Mouse (Mus musculus) spleen, adult 2 months (tissue): Measurements from ENCODE around the gene Trem2. TPM values are rescaled to one million over a fixed set of nuclear protein-coding genes. Genes with fewer than 3 reads are reported as not detected.

Experiments used
- DNase-seq, 2 experiments: peaks; one replicate each; pipeline versions ENCODE4 v3.0.0 to v3.0.0-alpha.2; 2012 to 2021; ENCODE audit warnings: low spot score in 2 of 2, low read depth in 1 of 2
- H3K27ac ChIP-seq: fragments of 200-500 bp; 2 replicates; pipeline ENCODE4 v1.5.1; 2012; ENCODE audit warnings: low read length, inconsistent platforms; ENCODE audit not compliant: insufficient read depth
- H3K27me3 ChIP-seq: fragments of 200-500 bp; 2 replicates; pipeline ENCODE4 v1.6.1; 2012; ENCODE audit warnings: mild to moderate bottlenecking, moderate library complexity, low read length, inconsistent platforms; ENCODE audit not compliant: control insufficient read depth, insufficient read depth
- H3K36me3 ChIP-seq: fragments of 200-500 bp; 2 replicates; pipeline ENCODE4 v1.6.1; 2012; ENCODE audit warnings: mild to moderate bottlenecking, low read length, inconsistent platforms; ENCODE audit not compliant: control insufficient read depth, insufficient read depth
- H3K4me1 ChIP-seq: fragments of 200-500 bp; 2 replicates; pipeline ENCODE4 v1.6.1; 2011; ENCODE audit warnings: inconsistent platforms; ENCODE audit not compliant: control insufficient read depth, insufficient read depth, insufficient read length
- H3K4me3 ChIP-seq: fragments of 200-500 bp; 2 replicates; pipeline ENCODE4 v1.5.1; 2011; ENCODE audit warnings: mild to moderate bottlenecking, inconsistent platforms; ENCODE audit not compliant: insufficient read depth, insufficient read length; ENCODE audit errors: extremely low read depth
- CTCF ChIP-seq: fragments of 200-500 bp; IDR thresholded peaks from 2 replicates; pipeline ENCODE4 v1.5.1; 2011; ENCODE audit warnings: mild to moderate bottlenecking, inconsistent platforms; ENCODE audit not compliant: insufficient read depth, insufficient read length, insufficient replicate concordance; ENCODE audit errors: extremely low read depth
- POLR2A ChIP-seq: fragments of 200-500 bp; IDR thresholded peaks from 2 replicates; pipeline ENCODE4 v1.6.1; 2011; ENCODE audit warnings: low read depth, low read length, inconsistent platforms
- WGBS: fragments of 180-500 bp; shearing (Covaris S2); methylation state at CpG from one replicate; pipeline ENCODE4 v1.1.7; 2018; 5-methylcytosine and 5-hydroxymethylcytosine counted together
- polyA plus RNA-seq: library from polyadenylated mRNA; depleted of rRNA; stranded (reverse); fragments of >200 nt; gene quantifications from 2 replicates; pipeline ENCODE4 v1.2.3, GENCODE M21; 2012

Gene Trem2
- polyA plus RNA-seq, 1 experiment = 1.0 TPM

DNA sequence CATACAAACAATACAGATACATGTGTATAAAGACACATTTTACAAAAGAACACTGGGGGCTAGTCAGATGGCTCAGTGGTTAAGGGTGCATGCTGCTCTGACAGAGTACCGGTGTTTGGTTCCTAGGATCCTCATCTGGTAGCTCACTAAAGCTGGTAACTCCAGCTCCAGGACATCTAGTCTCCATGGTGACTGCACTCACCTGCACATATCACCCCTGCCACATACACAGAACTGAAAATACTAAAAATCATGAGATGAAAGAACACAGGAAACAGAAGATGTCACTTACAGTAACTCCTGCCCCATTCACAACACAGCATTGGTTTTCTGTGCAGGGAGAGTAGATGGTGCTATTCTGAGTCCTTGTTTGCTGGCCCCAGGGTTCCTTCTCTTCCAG is 27.5 kb upstream of the Trem2 start:
- H3K27ac ChIP-seq = no peak overlapping the region
- peaks cover 13% of the 10 kb centered on the region for H3K4me1 ChIP-seq
- DNase-seq = no peak
- no peak overlapping the region for H3K4me3 ChIP-seq
- TF ChIP-seq POLR2A (no peak), CTCF (no peak)
- WGBS = 82% methylated on average over 1 of the region's 1 CpGs
- H3K36me3 ChIP-seq = no peaks in the 10 kb centered on the region
- no peaks in the 10 kb centered on the region for H3K27me3 ChIP-seq

GRCm38 (mm10) chr17:48321279-48321678 is 24.9 kb upstream of the Trem2 start:
- DNase-seq = no peak
- no peak overlapping the region for H3K27ac ChIP-seq
- H3K27me3 ChIP-seq = no peaks in the 10 kb centered on the region
- no peaks in the 10 kb centered on the region for H3K36me3 ChIP-seq
- TF ChIP-seq POLR2A (no peak), CTCF (no peak)
- peaks cover 16% of the 10 kb centered on the region for H3K4me1 ChIP-seq
- no peak overlapping the region for H3K4me3 ChIP-seq
- 80% methylated on average over 2 of the region's 2 CpGs for WGBS

- Histone ChIP-seq H3K27me3 (no peaks in the 10 kb centered on the region), H3K36me3 (no peaks in the 10 kb centered on the region), H3K4me3 (no peak overlapping the region), H3K4me1 (peaks cover 13% of the 10 kb centered on the region), H3K27ac (no peak overlapping the region)
- TF ChIP-seq CTCF (no peak), POLR2A (no peak)
- no peak for DNase-seq
- WGBS = 93% methylated on average over 3 of the region's 3 CpGs
Measured at GRCm38 (mm10) chr17:48323236-48323635, 23.0 kb upstream of the Trem2 start.

DNA sequence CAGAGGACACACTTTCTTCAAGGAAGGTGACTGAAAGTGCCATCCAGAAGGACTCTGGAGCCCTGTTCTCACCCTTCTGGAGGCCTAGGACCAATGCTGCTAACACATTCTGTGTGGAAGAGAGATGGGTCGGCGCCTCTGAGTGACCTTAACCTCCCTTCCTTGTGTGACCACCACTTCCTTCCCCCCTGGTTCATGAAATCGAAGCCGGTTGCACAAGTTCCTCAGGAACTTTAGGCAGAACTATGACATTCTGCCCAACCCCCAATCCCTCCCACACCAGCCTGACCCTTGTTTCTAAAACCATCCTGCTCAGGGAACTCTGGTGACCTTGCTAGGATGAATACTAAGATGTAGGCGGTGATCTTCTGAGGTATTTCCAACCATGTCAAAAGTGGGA is 21.9 kb upstream of the Trem2 start:
- Histone ChIP-seq H3K27me3 (no peaks in the 10 kb centered on the region), H3K4me3 (no peak overlapping the region), H3K36me3 (no peaks in the 10 kb centered on the region), H3K4me1 (peaks cover 9% of the 10 kb centered on the region; the same call in 1 of the 2 replicates), H3K27ac (peak overlapping the region; percentile 10; the same call in 1 of the 2 replicates)
- no peak for DNase-seq
- TF ChIP-seq POLR2A = no peak
- TF ChIP-seq CTCF = no peak
- WGBS = 17% methylated on average over 5 of the region's 5 CpGs

DNA sequence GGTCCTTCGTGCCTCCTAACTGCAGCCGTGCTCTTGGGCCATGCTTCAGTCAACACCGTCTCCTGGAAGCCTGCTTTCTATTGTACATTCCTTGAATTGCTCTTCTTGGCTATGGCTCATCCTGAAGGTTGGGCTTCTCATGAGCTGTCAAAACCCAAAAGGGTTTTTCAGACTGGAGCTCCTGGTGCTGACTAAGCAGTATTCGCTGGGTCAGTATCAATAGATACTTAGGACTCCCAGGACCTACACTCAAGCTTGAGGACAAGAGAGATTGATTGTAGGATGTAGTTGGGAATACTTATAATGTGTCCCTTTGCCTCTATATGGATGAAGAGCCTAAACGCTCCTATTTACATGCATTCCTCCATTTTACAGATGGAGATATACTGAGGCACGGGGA is 21.1 kb upstream of the Trem2 start:
- H3K36me3 ChIP-seq = no peaks in the 10 kb centered on the region
- DNase-seq = no peak
- TF ChIP-seq CTCF (no peak), POLR2A (no peak)
- H3K27me3 ChIP-seq = no peaks in the 10 kb centered on the region
- no peak overlapping the region for H3K27ac ChIP-seq
- peaks cover 9% of the 10 kb centered on the region; the same call in 1 of the 2 replicates for H3K4me1 ChIP-seq
- WGBS = 94% methylated on average over 6 of the region's 6 CpGs
- H3K4me3 ChIP-seq = no peak overlapping the region

DNA sequence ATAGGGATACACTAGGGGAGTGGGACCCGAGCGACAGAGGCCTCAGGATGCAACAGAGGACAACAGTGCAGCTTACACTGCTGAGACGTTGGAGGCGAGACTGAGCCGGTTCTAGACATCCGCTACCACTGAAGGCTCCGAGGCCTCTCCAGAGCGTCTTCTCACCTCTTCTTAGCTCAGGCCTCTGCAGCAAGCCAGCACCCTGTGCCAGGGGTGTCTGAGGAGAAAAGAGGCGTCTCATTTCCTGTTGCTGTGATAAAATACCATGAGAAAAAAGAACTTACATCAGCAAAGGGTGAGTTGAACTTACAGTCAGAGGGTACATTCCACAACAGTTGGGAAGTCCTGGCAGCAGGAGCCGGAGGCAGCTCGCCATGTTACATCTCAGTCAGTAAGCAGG is 20.6 kb upstream of the Trem2 start:
- Histone ChIP-seq H3K4me1 (peaks cover 9% of the 10 kb centered on the region; the same call in 1 of the 2 replicates), H3K4me3 (no peak overlapping the region), H3K27ac (peak overlapping the region; percentile 32; the same call in 1 of the 2 replicates), H3K36me3 (no peaks in the 10 kb centered on the region), H3K27me3 (no peaks in the 10 kb centered on the region)
- TF ChIP-seq POLR2A = no peak
- TF ChIP-seq CTCF = no peak
- WGBS = 71% methylated on average over 11 of the region's 11 CpGs
- no peak for DNase-seq

DNA sequence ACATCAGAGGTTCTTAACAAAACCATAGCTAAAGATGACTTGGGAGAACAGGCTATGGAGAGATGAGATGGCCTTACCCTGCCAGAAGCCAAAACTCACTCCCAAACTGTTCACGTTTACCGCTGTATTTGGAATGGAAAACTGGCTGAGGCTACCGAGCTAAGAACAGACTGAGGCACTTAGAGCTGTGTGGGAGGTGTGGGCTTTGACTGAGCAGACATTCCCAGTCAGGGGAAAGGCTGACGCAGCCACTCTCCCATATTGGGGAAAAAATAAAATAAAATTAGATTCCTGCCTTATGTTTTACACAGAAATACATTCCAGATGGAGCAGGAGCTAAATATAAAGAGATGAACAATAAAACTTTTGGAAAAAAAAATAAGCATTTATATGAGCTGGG is 19.5 kb upstream of the Trem2 start:
- TF ChIP-seq CTCF (no peak), POLR2A (no peak)
- no peak for DNase-seq
- no peak overlapping the region for H3K27ac ChIP-seq
- H3K36me3 ChIP-seq = no peaks in the 10 kb centered on the region
- H3K27me3 ChIP-seq = no peaks in the 10 kb centered on the region
- H3K4me1 ChIP-seq = peaks cover 9% of the 10 kb centered on the region; the same call in 1 of the 2 replicates
- 86% methylated on average over 4 of the region's 4 CpGs for WGBS
- no peak overlapping the region for H3K4me3 ChIP-seq
